8 mouse cellular contexts compared by ENCODE assay signal in the genomic region with DNA sequence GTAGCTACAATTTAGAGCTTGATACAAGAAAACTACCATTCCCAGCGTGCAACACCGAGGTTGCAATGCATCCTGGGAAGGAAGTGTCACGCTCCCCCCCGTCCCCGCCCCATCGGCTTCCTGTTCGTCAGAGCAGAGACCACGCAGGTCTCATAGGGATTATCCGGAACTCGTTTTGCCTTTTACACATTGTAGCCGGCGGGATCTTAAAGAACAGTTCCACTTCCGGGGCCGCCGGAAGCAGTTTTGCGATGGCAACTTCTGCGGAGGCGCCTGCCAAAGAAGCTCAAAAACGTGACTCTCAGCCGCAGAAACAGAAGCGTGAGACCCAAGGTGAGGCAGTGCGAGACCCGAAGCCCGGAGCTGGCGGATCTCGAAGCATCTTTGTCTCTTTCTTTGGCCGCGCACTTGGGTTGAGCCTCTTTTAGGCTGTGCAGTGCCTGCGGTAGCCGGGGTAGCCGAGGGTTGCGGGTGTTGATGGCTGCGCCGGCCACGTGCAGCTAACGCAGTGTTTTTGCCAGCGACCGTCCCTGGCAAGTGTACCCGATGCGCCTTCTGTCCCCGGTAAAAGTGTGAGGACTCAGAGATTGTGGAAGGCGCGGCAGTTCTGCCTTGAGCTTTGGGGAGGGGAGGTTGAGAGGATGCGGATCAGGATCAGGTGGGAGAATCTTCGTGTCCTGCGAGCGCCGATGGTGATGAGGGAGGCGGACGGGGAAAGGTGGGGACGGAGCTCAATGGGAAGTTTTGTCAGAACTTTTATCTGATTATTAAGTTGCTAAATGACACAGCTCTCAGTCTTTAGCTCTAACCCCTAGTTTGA. TPM values are rescaled to one million over a fixed set of nuclear protein-coding genes. Genes with fewer than 3 reads are reported as not detected.
DNase-seq lines count a peak whose midpoint lies in the region; ATAC-seq and TF ChIP-seq lines count a peak whose summit lies in the region.

A gene (plus strand): TSS at position 123 of the 820 bp plus-strand sequence.

- no peaks in the 10 kb centered on the region for H3K9me3 ChIP-seq in embryonic facial prominence, embryonic 15.5 days (replicated peaks)
- H3K9me3 ChIP-seq in limb, embryonic 14.5 days (ENCODE audit: control insufficient read depth, low read length) = no peaks in the 10 kb centered on the region
- no peaks in the 10 kb centered on the region for H3K9me3 ChIP-seq in midbrain, postnatal 0 days (ENCODE audit: low read length)

- peak within 1 kb of the TSS; percentile 77 for H3K4me2 ChIP-seq in embryonic facial prominence, embryonic 15.5 days (replicated peaks)
- H3K4me2 ChIP-seq in limb, embryonic 14.5 days (replicated peaks; ENCODE audit: low read depth, low read length, severe bottlenecking) = peak within 1 kb of the TSS; percentile 66
- peak within 1 kb of the TSS; percentile 62 for H3K4me2 ChIP-seq in midbrain, postnatal 0 days (ENCODE audit: low read depth, low read length, poor library complexity, severe bottlenecking)

- no peak for TF ChIP-seq CTCF in bone marrow, adult 2 months (IDR thresholded peaks at IDR 0.05; ENCODE audit: control insufficient read depth, insufficient read depth, low read length)
- TF ChIP-seq CTCF in midbrain, postnatal 0 days (IDR thresholded peaks at IDR 0.05) = no peak

- H3K9ac ChIP-seq in embryonic facial prominence, embryonic 15.5 days = peak within 1 kb of the TSS; percentile 93
- peak within 1 kb of the TSS; percentile 77 for H3K9ac ChIP-seq in limb, embryonic 14.5 days (ENCODE audit: low read depth, low read length, severe bottlenecking)
- peak within 1 kb of the TSS; percentile 72 for H3K9ac ChIP-seq in midbrain, postnatal 0 days (replicated peaks; ENCODE audit: low read length, poor library complexity, severe bottlenecking)

- peak; percentile 95 for ATAC-seq in embryonic facial prominence, embryonic 15.5 days (ENCODE audit: insufficient number of reproducible peaks, low FRiP score, low TSS enrichment, low read depth)
- ATAC-seq in limb, embryonic 14.5 days (ENCODE audit: low FRiP score, low read depth) = peak; percentile 97
- ATAC-seq in midbrain, postnatal 0 days (ENCODE audit: low FRiP score) = peak; percentile 96

- H3K36me3 ChIP-seq in embryonic facial prominence, embryonic 15.5 days = peaks cover 11% of the 10 kb centered on the region; the same call in 1 of the 2 replicates
- peaks cover 20% of the 10 kb centered on the region for H3K36me3 ChIP-seq in limb, embryonic 14.5 days (ENCODE audit: control insufficient read depth, insufficient read depth, low read length)
- H3K36me3 ChIP-seq in midbrain, postnatal 0 days (ENCODE audit: insufficient read depth, low read length) = peaks cover 6% of the 10 kb centered on the region; the same call in 1 of the 2 replicates

- under 1% methylated on average over 51 of the region's 51 CpGs for WGBS in bone marrow, adult 2 months
- WGBS in embryonic facial prominence, embryonic 15.5 days = under 1% methylated on average over 51 of the region's 51 CpGs
- under 1% methylated on average over 51 of the region's 51 CpGs for WGBS in limb, embryonic 14.5 days
- WGBS in midbrain, postnatal 0 days = under 1% methylated on average over 51 of the region's 51 CpGs

- DNase-seq in 416B (ENCODE audit: low read depth) = peak; percentile 98
- peak; percentile 90 for DNase-seq in heart, adult 8-10 months (ENCODE audit: low spot score)
- DNase-seq in kidney, adult 9 months = peak; percentile 94
- peak; percentile 98 for DNase-seq in limb, embryonic 14.5 days (ENCODE audit: low spot score)
- peak; percentile 99 for DNase-seq in midbrain, postnatal 0 days (ENCODE audit: low spot score)
- peak; percentile 65 to 77 for DNase-seq in spleen, postnatal 14 days (ENCODE audit: low spot score in 2 of 2)

- no peaks in the 10 kb centered on the region for H3K4me1 ChIP-seq in bone marrow, adult 2 months (ENCODE audit: control insufficient read depth, insufficient read depth, low read length)
- peaks cover 8% of the 10 kb centered on the region for H3K4me1 ChIP-seq in embryonic facial prominence, embryonic 15.5 days
- H3K4me1 ChIP-seq in limb, embryonic 14.5 days (ENCODE audit: control insufficient read depth, insufficient read depth, low read length) = peaks cover 3% of the 10 kb centered on the region
- H3K4me1 ChIP-seq in midbrain, postnatal 0 days (ENCODE audit: insufficient read depth, low read length) = 0 out of 2 replicates have a peak, but pooled peaks cover 6% of the 10 kb centered on the region

- TF ChIP-seq POLR2A in bone marrow, adult 2 months (IDR thresholded peaks at IDR 0.05; ENCODE audit: borderline replicate concordance, control insufficient read depth, low read depth, low read length) = peak; percentile 33; the same call in 1 of the 2 replicates
- TF ChIP-seq POLR2A in limb, embryonic 14.5 days (IDR thresholded peaks at IDR 0.05; ENCODE audit: borderline replicate concordance, extremely low read depth, insufficient read depth, insufficient read length) = peak; percentile 64; the same call in 1 of the 2 replicates

- H3K27me3 ChIP-seq in embryonic facial prominence, embryonic 15.5 days = no peaks in the 10 kb centered on the region; the same call in 1 of the 2 replicates
- H3K27me3 ChIP-seq in limb, embryonic 14.5 days (ENCODE audit: control insufficient read depth, insufficient read depth, low read length) = no peaks in the 10 kb centered on the region
- no peaks in the 10 kb centered on the region for H3K27me3 ChIP-seq in midbrain, postnatal 0 days (ENCODE audit: insufficient read depth, low read length)

- H3K4me3 ChIP-seq in bone marrow, adult 2 months (replicated peaks; ENCODE audit: control insufficient read depth, low read depth, low read length) = peak within 1 kb of the TSS; percentile 88
- peak within 1 kb of the TSS; percentile 96 for H3K4me3 ChIP-seq in embryonic facial prominence, embryonic 15.5 days (replicated peaks)
- H3K4me3 ChIP-seq in limb, embryonic 14.5 days (replicated peaks; ENCODE audit: low read length) = peak within 1 kb of the TSS; percentile 71
- peak within 1 kb of the TSS; percentile 89 for H3K4me3 ChIP-seq in midbrain, postnatal 0 days (ENCODE audit: low read depth, low read length)

- peak within 1 kb of the TSS; percentile 68 for H3K27ac ChIP-seq in bone marrow, adult 2 months (ENCODE audit: control insufficient read depth, insufficient read depth, low read depth, low read length, poor library complexity)
- H3K27ac ChIP-seq in embryonic facial prominence, embryonic 15.5 days (replicated peaks) = peak within 1 kb of the TSS; percentile 71
- peak within 1 kb of the TSS; percentile 56; the same call in 1 of the 2 replicates for H3K27ac ChIP-seq in limb, embryonic 14.5 days (replicated peaks; ENCODE audit: low read depth, low read length)
- peak within 1 kb of the TSS; percentile 80 for H3K27ac ChIP-seq in midbrain, postnatal 0 days (ENCODE audit: low read depth, low read length)

RNA-seq across cellular contexts. Expression of the gene that starts here (rescaled TPM):
- polyA plus RNA-seq in bone marrow, adult 2 months (2011; ENCODE audit: insufficient read depth, insufficient read length, low replicate concordance, missing spikeins) = 11.3 and 24.0 TPM in 2 replicates
- 34.7 and 36.3 TPM in 2 replicates for polyA plus RNA-seq in embryonic facial prominence, embryonic 15.5 days (2015; fragmentation: Nextera tagmentation; extraction: Ambion mirVana)
- 10 to 100 TPM; 19.6 to 23.3 (median 21.5) TPM for total RNA-seq in heart, adult 8-10 months (2022)
- polyA plus RNA-seq in limb, embryonic 14.5 days (2012; rRNA removed) = 20.1 and 29.6 TPM in 2 replicates
- 41.3 and 43.7 TPM in 2 replicates for polyA plus RNA-seq in limb, embryonic 14.5 days (2014; fragmentation: Nextera tagmentation; extraction: Ambion mirVana)
- total RNA-seq in midbrain, postnatal 0 days (2014; rRNA removed) = 26.2 and 27.5 TPM in 2 replicates
- 27.5 and 27.9 TPM in 2 replicates for polyA plus RNA-seq in midbrain, postnatal 0 days (2015; fragmentation: Nextera tagmentation; extraction: Ambion mirVana)

Comparison
In these comparisons a context has a peak if more than half of its experiments do, and no peak if none do; other contexts are left out.
1. Peak in every context shown above with its lines: DNase-seq, ATAC-seq, H3K4me3 ChIP-seq and H3K27ac ChIP-seq.